Mouse (Mus musculus): ENCODE measurements around the gene Gm6401. TPM values are rescaled to one million over a fixed set of nuclear protein-coding genes. Genes with fewer than 3 reads are reported as not detected.
"Not testable (repeated sequence)": the region's sequence is repeated elsewhere in the genome, so short reads cannot be mapped to it uniquely, and the experiment has no call there.

The Gm6401 gene
- not detected for polyA plus RNA-seq (2017; shearing (Covaris generic))

- not testable (repeated sequence) for ATAC-seq
Measured at GRCm38 (mm10) chr14:41967827-41968226, at the start of gene Gm6401. Gm6401 (minus strand) TSS chr14:41967927.

- not testable (repeated sequence) for ATAC-seq
Measured at GRCm38 (mm10) chr14:41983225-41983624, 15.5 kb upstream of the Gm6401 start, which contains the start of gene Gm3543. Gm3543 (minus strand) TSS chr14:41983325.

- ATAC-seq, result not testable (repeated sequence)
Measured at GRCm38 (mm10) chr14:41968596-41968995, 869 bp upstream of the Gm6401 start.

- ATAC-seq, result not testable (repeated sequence)
Measured at GRCm38 (mm10) chr14:41964095-41964494, 3.6 kb downstream of the Gm6401 start.

- not testable (repeated sequence) for ATAC-seq
Measured at GRCm38 (mm10) chr14:41943695-41944094, 24.0 kb downstream of the Gm6401 start, which contains the start of gene 1700024B05Rik. 1700024B05Rik (plus strand) TSS chr14:41943995.

GRCm38 (mm10) chr14:41924649-41925048 is 43.1 kb downstream of the Gm6401 start, which contains the start of gene 1700049E17Rik1:
1700049E17Rik1 (plus strand) TSS chr14:41924949.
- ATAC-seq, result not testable (repeated sequence)

Other genes with a start within 250 kb of the Gm6401 start
- not detected for gene Gm7929, start 217.3 kb downstream of the Gm6401 start, polyA plus RNA-seq (2017; shearing (Covaris generic))
- not detected for gene Gm47189, start 195.5 kb downstream of the Gm6401 start, polyA plus RNA-seq (2017; shearing (Covaris generic))
- not detected for gene Gm7980, start 60.6 kb downstream of the Gm6401 start, polyA plus RNA-seq (2017; shearing (Covaris generic))
- gene 1700049E17Rik1, start 43.0 kb downstream of the Gm6401 start, polyA plus RNA-seq (2017; shearing (Covaris generic)), result not detected
- not detected for gene 1700024B05Rik, start 23.9 kb downstream of the Gm6401 start, polyA plus RNA-seq (2017; shearing (Covaris generic))
- not detected for gene Gm3543, start 15.4 kb upstream of the Gm6401 start, polyA plus RNA-seq (2017; shearing (Covaris generic))
- not detected for gene Gm7951, start 149.4 kb upstream of the Gm6401 start, polyA plus RNA-seq (2017; shearing (Covaris generic))
- gene Gm17027, start 194.7 kb upstream of the Gm6401 start, polyA plus RNA-seq (2017; shearing (Covaris generic)), result not detected
- not detected for gene Gm3573, start 222.9 kb upstream of the Gm6401 start, polyA plus RNA-seq (2017; shearing (Covaris generic))

Data from activated CD4-positive, CD25-positive, alpha-beta regulatory T cell, adult 4 months (primary cell).